Mouse (Mus musculus): ENCODE data around the gene Tcf12. TPM values are rescaled to one million over a fixed set of nuclear protein-coding genes. Genes with fewer than 3 reads are reported as not detected.
A peak's percentile ranks its signal among the peaks of the same experiment; 100 is the strongest.

Tcf12 gene
- total RNA-seq, 2 experiments from 2014 or later: 50.1 to 68.1 TPM

DNA sequence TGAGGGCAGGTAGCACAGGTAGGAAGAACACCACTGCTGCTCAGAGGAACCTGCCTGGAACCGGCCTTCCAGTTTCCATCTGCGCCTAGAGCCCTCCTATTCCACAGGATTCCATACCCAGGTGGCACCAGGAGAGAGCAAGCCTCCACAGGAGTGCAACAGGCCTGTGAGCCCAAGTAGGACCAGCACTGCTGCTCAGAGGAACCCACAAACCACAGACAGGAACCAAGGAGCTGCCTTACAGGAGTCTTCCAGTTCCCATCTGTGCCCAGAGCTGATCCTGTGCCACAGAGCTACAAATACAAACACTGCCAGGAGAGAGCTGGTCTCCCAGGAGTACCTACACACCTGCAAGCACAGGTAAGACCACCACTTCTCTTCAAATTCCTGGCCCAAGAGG is 125.0 kb downstream of the Tcf12 start:
- no peak for DNase-seq (ENCODE audit: extremely low spot score in 1 of 2, low spot score in 1 of 2)

DNA sequence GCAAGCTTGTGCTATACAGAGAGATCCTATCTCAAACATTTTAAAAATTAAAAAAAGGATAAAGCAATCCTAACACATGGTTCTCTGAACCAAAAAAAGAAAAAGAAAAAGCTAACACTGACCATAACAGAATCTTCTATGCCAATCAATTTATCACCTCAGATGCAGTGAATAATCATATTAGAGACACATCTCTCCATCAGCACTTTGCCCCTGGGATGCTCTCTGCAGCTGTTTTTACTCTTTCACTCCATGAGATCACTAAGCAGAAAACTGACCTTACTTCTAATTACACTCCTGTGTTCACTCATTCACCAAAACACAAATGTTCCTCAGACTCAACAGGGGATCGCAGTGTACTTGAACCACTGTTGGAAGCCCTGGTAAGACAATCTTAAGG is 128.8 kb downstream of the Tcf12 start:
- DNase-seq (ENCODE audit: extremely low spot score in 1 of 2, low spot score in 1 of 2): no peak

DNA sequence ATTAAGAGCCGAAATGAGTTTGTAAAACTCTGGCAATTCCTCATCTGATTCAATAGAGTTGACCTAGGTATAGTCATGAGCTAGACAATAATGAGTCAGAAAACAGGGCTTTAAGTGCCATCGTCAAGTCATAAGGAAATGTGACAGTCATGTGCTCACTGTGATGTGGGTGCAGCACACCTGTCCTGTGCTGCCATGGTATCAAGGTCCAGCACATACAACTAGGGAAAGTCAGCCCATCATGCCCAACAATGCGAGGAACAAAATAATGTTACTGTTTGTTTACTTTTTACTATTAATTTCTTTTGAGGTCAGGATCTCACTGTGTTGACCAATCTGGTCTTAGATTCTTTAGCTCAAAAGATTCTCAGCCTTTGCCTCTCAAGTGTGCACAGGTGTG is 130.6 kb downstream of the Tcf12 start:
- DNase-seq (ENCODE audit: extremely low spot score in 1 of 2, low spot score in 1 of 2): no peak

DNA sequence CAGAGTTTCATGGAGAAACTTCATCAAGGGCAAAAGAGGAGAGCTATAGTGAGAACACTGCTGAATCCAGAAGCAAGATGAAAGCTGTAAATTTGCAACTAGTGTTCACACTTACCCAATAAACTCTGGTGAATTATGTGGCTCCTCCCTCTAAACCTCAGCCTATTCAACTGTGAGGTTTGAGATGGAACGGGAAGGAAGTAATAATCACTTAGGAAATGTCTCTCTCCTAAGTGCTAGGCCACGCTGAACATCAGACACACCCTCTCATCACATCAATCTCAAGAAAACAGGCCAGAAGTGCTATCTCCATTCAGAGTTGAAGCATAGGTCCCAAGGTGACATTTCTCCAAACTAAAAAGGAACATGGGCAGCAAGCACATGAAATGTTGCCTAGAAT is 131.1 kb downstream of the Tcf12 start:
- DNase-seq (ENCODE audit: extremely low spot score in 1 of 2, low spot score in 1 of 2): no peak

DNA sequence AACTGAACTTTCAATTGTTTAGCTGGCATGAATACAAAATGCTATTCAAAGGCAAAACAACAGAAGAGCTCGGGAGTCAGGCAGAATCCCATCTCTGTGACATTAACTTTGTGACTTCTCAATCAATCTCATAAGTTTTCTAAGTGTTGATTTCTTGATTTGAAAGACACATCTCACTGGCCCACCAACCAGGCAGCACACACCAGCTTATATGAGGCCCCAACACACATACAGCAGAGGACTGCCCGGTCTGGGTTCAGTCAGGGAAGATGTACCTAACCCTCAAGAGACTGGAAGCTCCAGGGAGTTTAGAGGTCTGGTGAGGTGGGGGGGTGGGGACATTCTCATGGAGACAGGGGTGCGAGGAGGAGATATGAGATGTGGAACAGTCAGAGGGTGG is 132.8 kb downstream of the Tcf12 start:
- DNase-seq (ENCODE audit: extremely low spot score in 1 of 2, low spot score in 1 of 2): no peak

DNA sequence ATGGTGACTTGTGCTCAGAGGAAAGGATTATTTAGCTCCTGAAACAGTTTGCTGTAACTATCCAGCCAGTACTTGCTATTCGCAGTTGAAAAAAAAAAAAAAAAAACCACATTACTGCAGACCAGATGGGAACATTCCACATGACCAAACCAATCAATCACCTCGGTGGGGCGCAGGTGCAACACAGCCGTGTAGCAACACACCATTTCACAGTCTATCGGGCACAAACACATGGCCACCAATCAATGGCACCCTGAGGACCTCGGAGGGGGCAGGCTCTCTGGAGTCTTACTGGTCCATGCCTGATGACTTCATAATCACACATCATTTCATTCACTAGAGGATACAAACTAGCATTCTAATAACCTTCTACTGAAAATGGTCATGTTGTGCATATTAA is 135.6 kb downstream of the Tcf12 start:
- DNase-seq (ENCODE audit: extremely low spot score in 1 of 2, low spot score in 1 of 2): peak; percentile 10 to 30

DNA sequence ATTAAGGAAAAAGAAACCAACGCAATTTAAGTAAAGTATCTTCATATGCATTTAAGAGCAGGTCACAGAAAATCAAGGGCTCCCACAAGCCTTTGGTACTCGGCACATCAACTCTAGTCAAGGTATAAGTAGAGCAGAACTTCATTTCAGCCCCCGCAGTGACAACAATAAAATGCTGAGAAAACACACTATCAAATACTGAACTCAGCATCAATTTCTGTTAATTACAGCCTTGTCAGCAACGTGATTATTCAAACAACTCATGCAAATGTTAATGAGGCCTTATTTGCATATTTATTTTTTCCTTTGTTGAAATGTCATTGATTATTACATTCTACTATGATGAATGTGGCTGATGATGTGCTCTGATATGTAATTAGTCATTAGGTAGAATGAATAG is 136.5 kb downstream of the Tcf12 start:
- DNase-seq (ENCODE audit: extremely low spot score in 1 of 2, low spot score in 1 of 2): no peak

DNA sequence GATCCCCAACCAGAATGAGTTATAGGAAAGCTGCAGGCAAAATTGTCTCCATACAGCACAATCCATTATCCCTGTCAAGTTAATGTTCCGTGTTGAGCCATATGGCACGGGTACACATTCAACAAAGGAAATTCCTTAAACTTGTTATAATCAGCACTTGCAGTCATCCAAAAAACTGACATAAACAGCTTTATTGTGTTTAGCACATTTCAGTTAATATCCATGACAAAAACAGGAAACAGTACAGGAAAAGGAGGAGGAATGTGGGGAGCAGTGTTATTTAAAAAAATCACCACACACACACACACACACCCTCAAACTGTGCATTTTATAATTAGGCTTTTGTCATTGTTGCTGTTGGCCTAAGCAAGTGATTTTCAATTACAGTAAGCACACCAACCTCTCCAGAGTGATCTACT is 137.1 kb downstream of the Tcf12 start:
- no peak for DNase-seq (ENCODE audit: extremely low spot score in 1 of 2, low spot score in 1 of 2)

DNA sequence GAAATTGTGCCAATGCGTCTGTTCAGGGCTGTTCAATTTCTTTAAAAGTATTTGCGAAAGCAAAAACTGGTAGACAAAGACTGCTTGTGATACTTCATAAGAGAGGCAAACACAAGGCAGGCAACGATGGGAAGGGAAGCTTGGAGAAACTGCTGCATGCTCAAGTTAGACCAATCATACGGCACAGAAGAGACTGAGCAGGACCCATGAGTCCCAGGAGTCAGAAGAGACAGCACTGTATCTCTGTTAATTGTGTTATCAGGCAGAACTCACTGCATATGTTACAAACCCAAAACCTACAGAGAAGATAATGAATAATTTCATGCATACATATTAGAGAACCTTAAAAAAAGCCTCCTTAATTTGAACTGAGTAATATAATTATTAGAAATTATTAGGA is 147.6 kb downstream of the Tcf12 start:
- no peak for DNase-seq (ENCODE audit: extremely low spot score in 1 of 2, low spot score in 1 of 2)

DNA sequence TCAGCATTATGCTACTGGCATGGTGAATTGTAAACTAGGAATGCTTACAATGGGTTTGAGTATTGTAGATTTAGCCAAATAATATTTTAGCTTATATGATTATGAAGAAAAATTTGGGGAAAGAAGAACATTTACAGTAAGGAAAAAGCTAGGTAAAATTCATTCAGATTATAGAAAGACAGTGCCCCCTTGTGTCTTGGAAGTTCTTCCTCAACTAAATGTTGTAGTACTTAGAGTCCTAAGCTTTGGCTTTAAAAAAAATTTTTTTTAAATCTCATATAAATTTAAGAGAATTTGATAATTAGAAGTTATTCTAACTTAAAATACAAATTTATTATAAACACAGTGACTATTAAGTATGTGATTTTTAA is 151.7 kb downstream of the Tcf12 start:
- DNase-seq (ENCODE audit: extremely low spot score in 1 of 2, low spot score in 1 of 2): no peak

DNA sequence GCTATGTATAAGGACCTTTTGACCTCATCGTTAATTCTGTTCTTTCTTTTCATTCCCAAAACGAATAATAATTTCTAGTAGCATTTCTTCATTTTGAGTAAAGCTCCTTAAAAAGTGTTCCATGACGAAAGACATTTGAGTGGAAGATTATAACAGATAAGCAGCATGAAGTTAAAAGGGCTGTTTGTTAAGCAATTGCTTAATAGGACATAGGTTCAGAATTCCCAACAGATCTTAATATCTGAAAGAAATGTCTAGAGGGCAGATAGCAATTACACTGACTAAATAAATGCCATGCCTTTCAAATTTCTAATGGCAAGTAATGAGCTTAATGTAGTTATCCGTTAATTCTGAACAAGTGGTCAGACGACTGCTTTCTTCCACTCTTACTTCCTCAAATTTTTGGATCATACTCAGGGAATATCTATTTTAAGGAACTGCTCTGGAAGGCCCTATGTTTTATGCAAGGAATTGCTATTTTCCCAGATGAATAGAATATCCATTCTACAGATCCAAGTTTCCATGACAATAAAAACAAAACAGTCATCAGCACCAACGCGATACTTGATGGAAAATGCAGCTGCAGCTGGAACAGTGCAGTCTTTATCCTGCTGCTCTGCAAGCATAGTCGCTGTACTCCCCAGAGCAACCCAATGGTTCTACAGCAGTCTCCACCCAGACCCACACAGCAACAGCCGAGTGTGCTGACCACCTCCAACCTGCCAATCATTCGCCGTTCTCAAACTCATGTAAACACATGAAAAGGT is 152.2 kb downstream of the Tcf12 start:
- peak in 1 of 2 experiments; percentile 21 for DNase-seq (ENCODE audit: extremely low spot score in 1 of 2, low spot score in 1 of 2)

DNA sequence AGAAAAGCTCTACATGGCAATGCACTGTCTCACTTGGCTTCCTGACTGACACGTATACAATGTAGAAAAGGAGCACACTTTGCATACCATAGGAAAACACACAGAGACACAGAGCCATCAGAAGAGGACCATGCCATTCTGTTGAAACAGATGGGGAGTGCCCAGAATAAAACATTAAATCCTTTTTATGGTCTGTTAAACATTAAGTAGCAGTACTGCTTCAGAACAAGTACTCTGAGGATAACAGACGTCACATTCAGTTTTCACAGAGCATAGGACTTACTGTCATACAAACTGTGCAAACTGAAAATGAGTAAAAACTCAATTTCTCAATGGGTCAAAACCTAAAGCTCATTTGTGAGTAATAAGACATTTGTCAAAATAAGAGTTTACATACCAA is 158.5 kb downstream of the Tcf12 start:
- DNase-seq (ENCODE audit: extremely low spot score in 1 of 2, low spot score in 1 of 2): no peak

DNA sequence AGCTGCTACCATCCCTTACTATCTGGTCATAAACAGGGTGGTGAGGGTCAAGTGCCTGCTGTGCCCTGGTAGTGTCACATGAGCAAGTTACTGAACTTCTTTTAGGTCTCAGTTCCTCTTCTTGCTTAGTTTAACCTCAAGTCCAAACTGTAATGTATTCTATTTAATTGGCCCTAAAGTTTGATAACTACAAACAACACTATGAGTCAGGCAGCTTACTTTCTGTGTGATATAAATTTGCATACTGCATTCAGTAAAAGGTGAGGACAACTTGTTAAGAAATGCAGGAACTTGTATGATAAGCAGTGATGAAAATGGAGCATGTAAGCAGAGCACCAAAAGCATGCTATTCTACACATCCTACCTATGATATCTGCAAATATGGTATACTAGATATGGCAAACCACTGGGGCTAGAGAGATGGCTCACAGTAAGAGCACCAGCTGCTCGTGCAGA is 159.0 kb downstream of the Tcf12 start:
- DNase-seq (ENCODE audit: extremely low spot score in 1 of 2, low spot score in 1 of 2): no peak

DNA sequence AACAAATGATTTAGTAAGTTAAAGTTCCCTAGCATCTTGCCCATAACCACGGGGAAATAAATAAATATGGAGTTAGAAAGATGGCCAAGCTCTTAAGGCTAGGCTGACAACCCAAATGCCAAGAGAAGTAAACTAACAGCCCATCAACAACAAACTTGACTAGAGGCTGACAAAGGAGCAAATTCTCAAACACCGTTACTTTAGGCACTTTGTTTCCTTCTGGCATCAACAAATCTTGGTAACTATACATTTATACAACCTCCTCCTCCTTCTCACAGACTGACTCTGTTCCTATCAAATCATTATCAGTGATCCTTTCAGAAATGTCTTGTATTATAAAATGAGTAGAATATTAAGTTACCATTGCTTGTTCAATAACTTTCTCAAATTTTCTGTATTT is 159.7 kb downstream of the Tcf12 start:
- no peak for DNase-seq (ENCODE audit: extremely low spot score in 1 of 2, low spot score in 1 of 2)

DNA sequence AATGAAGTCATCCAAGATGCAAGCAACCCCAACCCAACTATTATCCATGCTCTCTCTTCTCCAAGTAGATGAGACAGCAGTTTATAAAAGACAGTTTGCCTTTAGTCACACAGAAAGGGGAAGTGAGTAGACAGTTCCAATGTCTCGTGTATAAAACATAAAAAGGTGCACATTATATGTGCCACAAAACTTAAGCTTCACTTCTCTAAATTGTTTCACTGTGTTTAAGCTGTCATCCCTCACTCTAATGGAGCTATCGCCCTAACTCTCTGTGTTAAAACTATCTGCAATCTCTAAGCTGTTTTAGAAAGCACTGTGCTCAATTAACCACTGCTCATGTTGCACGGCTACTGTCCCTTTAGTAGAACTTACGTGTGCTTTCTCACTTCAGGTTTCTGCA is 160.3 kb downstream of the Tcf12 start:
- no peak for DNase-seq (ENCODE audit: extremely low spot score in 1 of 2, low spot score in 1 of 2)

DNA sequence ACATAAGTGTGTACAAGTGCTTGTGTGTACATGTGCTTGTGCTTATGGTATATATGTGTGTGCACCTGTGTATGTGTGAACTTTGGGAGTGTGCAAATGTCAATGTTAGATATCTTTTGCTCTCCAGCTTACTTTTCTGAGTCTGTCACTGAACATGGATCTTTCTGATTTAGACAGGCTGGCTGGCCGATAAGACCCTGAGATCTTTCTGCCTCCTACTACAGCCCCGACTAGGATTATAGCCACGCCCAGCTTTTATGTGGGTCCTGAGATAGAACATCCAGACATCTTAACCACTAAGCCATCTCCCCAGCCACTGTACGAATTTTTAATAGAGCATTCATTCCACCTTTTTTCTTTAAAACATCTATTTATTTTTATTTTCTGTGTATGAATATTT is 166.9 kb downstream of the Tcf12 start:
- DNase-seq (ENCODE audit: extremely low spot score in 1 of 2, low spot score in 1 of 2): no peak

DNA sequence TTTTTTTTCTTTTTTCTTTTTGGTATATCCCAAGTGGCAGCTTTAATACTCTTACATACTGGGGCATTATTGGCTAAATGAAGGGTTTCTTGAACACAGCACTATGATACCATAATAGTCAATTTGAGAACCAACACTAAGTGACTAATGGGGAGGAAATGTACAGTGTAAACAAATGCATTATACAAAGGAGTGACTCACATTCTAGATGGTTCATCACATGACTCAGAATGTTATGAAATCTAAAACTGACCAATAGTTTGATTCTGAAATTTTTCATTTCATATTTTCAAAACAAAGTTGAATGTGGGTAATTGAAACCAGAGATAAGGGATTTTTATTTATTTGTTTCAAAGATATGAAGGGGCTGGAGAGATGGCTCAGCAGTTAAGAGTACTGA is 169.2 kb downstream of the Tcf12 start:
- no peak for DNase-seq (ENCODE audit: extremely low spot score in 1 of 2, low spot score in 1 of 2)

DNA sequence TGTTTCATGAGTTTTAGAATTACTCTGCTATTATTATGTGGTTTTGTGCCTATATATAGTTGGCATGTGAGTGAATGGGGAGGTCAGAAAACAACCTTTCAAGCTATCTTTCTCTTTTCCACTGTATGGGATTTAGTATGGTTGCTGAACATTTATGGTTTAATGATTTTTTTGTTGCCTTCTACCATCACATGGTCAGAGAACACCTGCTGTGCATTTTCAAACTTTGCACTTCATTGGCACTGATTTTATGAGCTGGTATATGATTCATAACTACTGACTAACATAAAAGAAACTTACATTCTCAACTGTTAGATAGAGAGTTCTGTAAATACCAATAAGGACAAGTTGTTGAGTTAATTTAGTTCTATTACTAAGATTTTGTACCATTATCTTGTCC is 171.7 kb downstream of the Tcf12 start:
- DNase-seq (ENCODE audit: extremely low spot score in 1 of 2, low spot score in 1 of 2): no peak

DNA sequence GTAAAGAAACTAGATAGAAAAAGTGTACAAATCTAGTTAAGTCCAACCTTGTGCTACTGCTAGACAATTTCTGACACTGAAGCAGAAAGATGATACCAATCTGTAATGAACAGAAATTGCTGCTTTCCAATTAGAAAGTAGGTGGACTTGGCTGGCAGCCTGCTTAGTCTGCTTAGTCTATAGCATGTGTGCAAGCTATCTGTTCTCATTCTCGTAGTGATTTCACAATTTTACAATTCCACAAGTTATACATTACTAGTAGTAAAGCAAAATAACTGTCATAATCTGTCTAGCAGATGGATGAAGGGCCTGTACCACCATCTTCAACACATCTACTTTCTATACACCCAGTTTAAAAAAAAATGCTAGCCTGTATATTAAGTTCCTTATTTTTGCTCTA is 175.5 kb downstream of the Tcf12 start:
- peak in 1 of 2 experiments; percentile 16 for DNase-seq (ENCODE audit: extremely low spot score in 1 of 2, low spot score in 1 of 2)

DNA sequence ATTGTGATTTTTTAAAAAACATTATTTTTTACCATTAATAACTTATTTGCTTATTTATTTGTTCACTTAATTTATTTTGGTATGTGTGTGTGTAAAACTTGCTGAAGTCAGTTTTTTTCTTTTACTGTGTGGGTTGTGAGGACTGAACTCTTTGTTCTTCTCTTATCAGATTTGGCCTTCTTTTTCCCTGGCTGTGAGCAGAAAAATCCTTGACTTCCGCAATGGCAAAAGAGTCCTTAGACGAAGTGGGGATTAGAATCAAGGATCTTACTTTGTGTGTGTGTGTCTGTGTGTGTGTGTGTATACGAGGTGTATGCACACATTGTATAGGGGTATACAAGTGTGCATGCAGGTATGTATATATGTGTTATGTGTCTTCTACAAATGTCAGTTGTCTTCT is 176.8 kb downstream of the Tcf12 start:
- DNase-seq (ENCODE audit: extremely low spot score in 1 of 2, low spot score in 1 of 2): no peak

DNA sequence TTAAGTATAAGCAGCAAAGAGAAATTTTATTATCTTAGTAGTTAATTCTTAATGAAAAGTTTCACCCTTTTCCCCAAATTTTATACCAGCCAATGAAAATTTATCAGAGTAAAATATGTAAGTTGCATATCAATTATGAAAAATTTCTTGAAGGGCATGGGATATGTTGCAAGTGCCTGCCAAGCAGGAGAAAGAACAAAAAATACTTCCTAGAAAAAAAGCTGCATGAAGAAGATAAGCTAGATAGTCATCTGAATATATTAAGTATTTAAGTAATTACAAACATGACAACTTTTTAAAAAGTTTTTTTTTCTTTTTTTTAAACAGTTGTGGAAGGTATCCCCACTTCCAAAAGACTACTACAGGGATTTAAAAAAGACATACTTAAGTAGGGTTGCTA is 179.7 kb downstream of the Tcf12 start:
- DNase-seq (ENCODE audit: extremely low spot score in 1 of 2, low spot score in 1 of 2): no peak

DNA sequence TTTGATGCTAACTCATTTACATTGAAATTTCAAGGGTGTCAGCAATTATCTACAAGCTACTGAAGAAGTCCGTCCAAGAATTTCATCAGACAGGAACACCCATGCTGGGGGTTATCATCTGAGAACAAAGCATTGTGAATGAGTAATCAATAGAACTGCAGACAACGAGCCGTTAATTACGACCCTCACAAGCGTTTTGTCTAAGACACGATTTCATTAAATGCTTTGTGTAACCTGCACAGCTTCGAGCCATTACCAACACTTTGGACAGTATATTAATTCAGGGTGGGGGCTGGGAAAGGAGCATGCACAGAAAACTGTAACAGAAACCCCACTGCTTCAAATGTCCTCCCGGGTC is 180.3 kb downstream of the Tcf12 start:
- no peak for DNase-seq (ENCODE audit: extremely low spot score in 1 of 2, low spot score in 1 of 2)
